12 mouse cellular contexts compared by ENCODE assay signal in genomic region chr8:11084051-11084533, GRCm38 (mm10).
DNase-seq lines count a peak whose midpoint lies in the region; ATAC-seq lines count a peak whose summit lies in the region.
"Had no signal": no experiment of that assay in that cellular context is flagged by ENCODE, and none has a peak within 500 bp of the region (broad histone marks: within the 10 kb centered on the region; RNA-seq: fewer than 3 reads in every experiment).

No protein-coding gene starts in this region.

- H3K36me3 ChIP-seq in kidney, embryonic 15.5 days: no peaks in the 10 kb centered on the region
- H3K36me3 ChIP-seq in heart, embryonic 12.5 days: no peaks in the 10 kb centered on the region
- no peaks in the 10 kb centered on the region for H3K36me3 ChIP-seq in neural tube, embryonic 15.5 days
- H3K36me3 ChIP-seq: limb, embryonic 15.5 days had no signal

- peak; percentile 46 for DNase-seq in kidney, postnatal 10 days
- DNase-seq in brain, adult 2 months (ENCODE audit: low read depth, low spot score): peak; percentile 50
- DNase-seq in lung, postnatal 14 days: peak; percentile 53
- DNase-seq in frontal cortex, postnatal 36 days (ENCODE audit: low spot score in 2 of 2): no peak
- no peak for DNase-seq in thymus, postnatal 0 days (ENCODE audit: low spot score)
- DNase-seq: kidney, adult 18-20 months had no signal

- H3K4me1 ChIP-seq in kidney, embryonic 15.5 days: no peaks in the 10 kb centered on the region
- peaks cover 6% of the 10 kb centered on the region; the same call in 1 of the 2 replicates for H3K4me1 ChIP-seq in heart, embryonic 12.5 days (replicated peaks)
- H3K4me1 ChIP-seq in neural tube, embryonic 15.5 days: no peaks in the 10 kb centered on the region

- no peak overlapping the region for H3K4me3 ChIP-seq in kidney, embryonic 15.5 days (replicated peaks)
- H3K4me3 ChIP-seq in heart, embryonic 12.5 days: no peak overlapping the region
- no peak overlapping the region for H3K4me3 ChIP-seq in neural tube, embryonic 15.5 days (replicated peaks)
- H3K4me3 ChIP-seq: forebrain, embryonic 13.5 days; limb, embryonic 15.5 days had no signal

- no peak for ATAC-seq in kidney, embryonic 15.5 days (replicated peaks; ENCODE audit: low FRiP score)
- peak; percentile 87 for ATAC-seq in heart, embryonic 12.5 days (ENCODE audit: insufficient number of reproducible peaks, low FRiP score)
- ATAC-seq in neural tube, embryonic 15.5 days (ENCODE audit: low FRiP score): no peak
- ATAC-seq: forebrain, embryonic 13.5 days had no signal

- 77% methylated on average over 2 of the region's 2 CpGs for WGBS in kidney, embryonic 15.5 days
- 41% methylated on average over 2 of the region's 2 CpGs for WGBS in heart, embryonic 12.5 days
- 65% methylated on average over 2 of the region's 2 CpGs for WGBS in neural tube, embryonic 15.5 days

- H3K27ac ChIP-seq in kidney, embryonic 15.5 days: no peak overlapping the region
- no peak overlapping the region for H3K27ac ChIP-seq in heart, embryonic 12.5 days (ENCODE audit: poor library complexity, severe bottlenecking)
- H3K27ac ChIP-seq in neural tube, embryonic 15.5 days (replicated peaks): no peak overlapping the region
- H3K27ac ChIP-seq: forebrain, embryonic 13.5 days; limb, embryonic 15.5 days had no signal

- H3K9me3 ChIP-seq in kidney, embryonic 15.5 days (replicated peaks): no peaks in the 10 kb centered on the region
- H3K9me3 ChIP-seq in heart, embryonic 12.5 days (replicated peaks): no peaks in the 10 kb centered on the region
- H3K9me3 ChIP-seq in neural tube, embryonic 15.5 days (replicated peaks): no peaks in the 10 kb centered on the region
- H3K9me3 ChIP-seq: forebrain, embryonic 13.5 days; limb, embryonic 15.5 days had no signal

- H3K4me2 ChIP-seq in kidney, embryonic 15.5 days: no peak overlapping the region
- no peak overlapping the region for H3K4me2 ChIP-seq in heart, embryonic 12.5 days
- no peak overlapping the region for H3K4me2 ChIP-seq in neural tube, embryonic 15.5 days
- H3K4me2 ChIP-seq: forebrain, embryonic 13.5 days; limb, embryonic 15.5 days had no signal

- no peak overlapping the region for H3K9ac ChIP-seq in kidney, embryonic 15.5 days
- H3K9ac ChIP-seq in heart, embryonic 12.5 days: no peak overlapping the region
- H3K9ac ChIP-seq in neural tube, embryonic 15.5 days (replicated peaks): no peak overlapping the region
- H3K9ac ChIP-seq: forebrain, embryonic 13.5 days; limb, embryonic 15.5 days had no signal

- H3K27me3 ChIP-seq in kidney, embryonic 15.5 days: no peaks in the 10 kb centered on the region
- H3K27me3 ChIP-seq in heart, embryonic 12.5 days (replicated peaks): no peaks in the 10 kb centered on the region
- no peaks in the 10 kb centered on the region for H3K27me3 ChIP-seq in neural tube, embryonic 15.5 days (replicated peaks)
- H3K27me3 ChIP-seq: CH12.LX; forebrain, embryonic 13.5 days; limb, embryonic 15.5 days had no signal

Comparison
In these comparisons a context has a peak if more than half of its experiments do, and no peak if none do; other contexts are left out.
1. DNase-seq: peak in kidney, postnatal 10 days (single experiment), brain, adult 2 months (single experiment) and lung, postnatal 14 days (single experiment); none in frontal cortex, postnatal 36 days (0 of 2) and thymus, postnatal 0 days (single experiment).